Mouse (Mus musculus): ENCODE data around the gene Rpp25. TPM values are rescaled to one million over a fixed set of nuclear protein-coding genes. Genes with fewer than 3 reads are reported as not detected.

Rpp25 gene
- total RNA-seq, 1 experiment: 48.7 TPM

DNA sequence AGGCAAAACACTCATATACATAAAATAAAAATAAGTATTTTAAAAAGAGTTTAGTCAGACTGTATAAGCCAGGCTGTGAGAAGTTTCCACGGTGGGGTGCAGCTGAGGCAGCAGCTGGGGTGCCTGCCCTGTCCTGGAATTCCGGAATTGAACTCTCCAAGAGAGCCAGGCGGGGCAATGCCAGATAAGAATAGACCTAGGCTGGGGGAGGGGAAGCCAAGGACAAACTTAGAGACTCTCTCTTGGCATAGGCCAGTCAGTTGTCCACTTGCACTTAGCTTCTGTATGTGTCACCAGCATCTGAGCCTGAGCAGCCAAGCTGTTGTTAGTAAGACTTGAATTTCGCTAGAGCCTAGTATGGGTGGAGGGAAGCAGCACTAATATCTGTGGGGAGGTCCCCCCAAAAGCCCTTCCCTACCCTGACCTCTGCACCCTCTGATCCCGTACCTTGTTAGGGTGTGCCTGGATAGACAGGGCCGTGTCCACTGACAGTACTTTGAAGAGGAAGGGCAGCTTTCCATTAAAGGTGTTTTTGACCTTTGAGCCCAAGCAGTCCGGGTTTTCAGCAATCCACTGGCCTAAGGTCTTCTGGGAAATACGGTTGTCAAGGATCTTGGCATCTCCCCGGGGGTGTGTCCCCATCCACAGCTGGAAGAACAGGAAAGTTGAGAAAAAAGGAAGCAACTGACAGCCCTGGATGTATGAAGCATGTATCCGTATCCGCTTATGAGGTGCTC is 46.5 kb downstream of the Rpp25 start:
- Histone ChIP-seq H3K9ac (ENCODE audit: insufficient read depth, low read depth, low read length, poor library complexity, severe bottlenecking) (no peak overlapping the region), H3K4me3 (ENCODE audit: insufficient read depth in 1 of 2, low read depth in 1 of 2, low read length in 2 of 2, poor library complexity in 1 of 2, severe bottlenecking in 1 of 2) (no peak overlapping the region), H3K4me1 (ENCODE audit: control insufficient read depth in 2 of 2, insufficient read depth in 2 of 2, low read length in 2 of 2, poor library complexity in 1 of 2) (peaks cover 7 to 22% of the 10 kb centered on the region in 2 experiments; a peak in 3 of 4 replicates), H3K36me3 (ENCODE audit: control insufficient read depth, insufficient read depth, low read length, poor library complexity, severe bottlenecking) (0 out of 2 replicates have a peak, but pooled peaks cover 5% of the 10 kb centered on the region), H3K27ac (ENCODE audit: insufficient read depth, low read depth, low read length, poor library complexity, severe bottlenecking) (no peak overlapping the region), H3K9me3 (ENCODE audit: control insufficient read depth, insufficient read depth, low read depth, low read length) (no peaks in the 10 kb centered on the region; the same call in 1 of the 2 replicates)
- no peak for DNase-seq (ENCODE audit: low read depth, low spot score)
- TF ChIP-seq ZC3H11A (IDR thresholded peaks at IDR 0.05; ENCODE audit: borderline replicate concordance, low read depth, low read length): no peak
- in situ Hi-C loops (cut with MboI; ENCODE audit: low sequenced_read_pairs in 2 of 2, unreplicated experiment in 2 of 2): no loop called here

DNA sequence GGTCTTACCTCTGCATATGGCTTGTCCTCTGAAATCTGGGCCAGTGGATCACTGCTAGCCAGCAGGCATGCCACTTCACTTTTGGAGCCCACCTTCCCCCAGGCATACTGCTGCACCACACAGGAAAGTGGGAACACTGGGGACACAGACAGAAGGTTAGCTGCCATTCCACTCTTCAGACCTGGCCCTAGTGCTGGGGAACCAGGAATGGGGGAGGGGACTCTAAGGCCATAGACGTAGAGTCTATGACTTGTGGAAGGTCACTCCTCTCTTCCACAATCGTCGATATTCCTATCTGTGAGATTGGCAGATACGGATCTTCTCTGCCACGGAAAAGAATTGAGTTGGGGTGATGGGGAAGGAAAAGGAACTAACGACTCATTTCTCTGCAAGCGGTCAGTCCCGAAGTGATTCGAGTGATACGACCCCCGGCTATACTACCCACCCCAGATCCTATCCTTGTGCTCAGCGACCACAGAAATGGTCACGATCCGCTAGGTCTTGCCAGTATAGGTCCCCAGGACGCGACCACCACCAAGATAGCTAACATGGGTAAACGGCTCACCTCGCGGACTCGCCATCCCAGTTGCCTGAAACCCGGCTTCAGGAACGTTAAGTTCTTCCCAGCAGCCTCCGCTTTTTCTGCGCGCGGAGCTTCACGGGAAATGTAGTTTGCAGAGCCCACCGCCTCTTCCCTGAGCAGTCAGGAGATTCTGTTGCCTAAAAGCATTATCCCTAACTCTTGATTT is 48.5 kb downstream of the Rpp25 start, which contains the start of gene Mpi:
TSS of gene Mpi (minus strand) at position 625 of the 749 bp plus-strand sequence.
- in situ Hi-C loops (cut with MboI; ENCODE audit: low sequenced_read_pairs in 2 of 2, unreplicated experiment in 2 of 2): no loop called here
- no peaks in the 10 kb centered on the region; the same call in 1 of the 2 replicates for H3K9me3 ChIP-seq (ENCODE audit: control insufficient read depth, insufficient read depth, low read depth, low read length)
- peak within 1 kb of the TSS; percentile 71 to 77 for H3K4me3 ChIP-seq (ENCODE audit: insufficient read depth in 1 of 2, low read depth in 1 of 2, low read length in 2 of 2, poor library complexity in 1 of 2, severe bottlenecking in 1 of 2)
- 0 out of 2 replicates have a peak, but pooled peaks cover 3% of the 10 kb centered on the region for H3K36me3 ChIP-seq (ENCODE audit: control insufficient read depth, insufficient read depth, low read length, poor library complexity, severe bottlenecking)
- H3K4me1 ChIP-seq (ENCODE audit: control insufficient read depth in 2 of 2, insufficient read depth in 2 of 2, low read length in 2 of 2, poor library complexity in 1 of 2): peaks cover 6 to 20% of the 10 kb centered on the region in 2 experiments; a peak in 3 of 4 replicates
- H3K27ac ChIP-seq (ENCODE audit: insufficient read depth, low read depth, low read length, poor library complexity, severe bottlenecking): no peak within 1 kb of the TSS
- peak within 1 kb of the TSS; percentile 69; the same call in 1 of the 2 replicates for H3K9ac ChIP-seq (ENCODE audit: insufficient read depth, low read depth, low read length, poor library complexity, severe bottlenecking)
- DNase-seq (ENCODE audit: low read depth, low spot score): no peak
- TF ChIP-seq HCFC1 (IDR thresholded peaks at IDR 0.05; ENCODE audit: borderline replicate concordance, insufficient read depth, low read length) (peak; percentile 91), ZC3H11A (IDR thresholded peaks at IDR 0.05; ENCODE audit: borderline replicate concordance, low read depth, low read length) (no peak), MAFK (IDR thresholded peaks at IDR 0.05; ENCODE audit: insufficient read depth, low read depth, low read length) (no peak)

DNA sequence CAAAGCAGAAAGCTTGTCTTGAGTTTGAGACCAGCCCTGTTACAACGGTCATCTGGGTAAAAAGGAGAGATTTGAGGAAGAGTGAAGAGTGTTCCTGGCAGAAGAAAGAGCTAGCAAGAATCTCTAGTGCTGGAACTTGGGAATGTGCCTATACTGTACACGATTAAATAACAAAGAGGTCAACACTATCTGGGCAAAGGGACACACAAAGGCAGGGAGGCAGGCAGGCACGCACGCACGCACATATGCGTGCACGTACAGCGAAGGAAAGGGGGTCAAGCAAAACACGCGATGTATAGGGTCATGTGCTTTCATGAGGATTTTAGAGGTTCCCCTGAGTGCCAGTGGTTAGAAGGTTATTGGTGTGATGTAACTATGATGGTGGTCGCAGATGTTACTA is 49.3 kb downstream of the Rpp25 start:
- no peaks in the 10 kb centered on the region; the same call in 1 of the 2 replicates for H3K9me3 ChIP-seq (ENCODE audit: control insufficient read depth, insufficient read depth, low read depth, low read length)
- DNase-seq (ENCODE audit: low read depth, low spot score): no peak
- in situ Hi-C loops (cut with MboI; ENCODE audit: low sequenced_read_pairs in 2 of 2, unreplicated experiment in 2 of 2): no loop called here
- 0 out of 2 replicates have a peak, but pooled peaks cover 3% of the 10 kb centered on the region for H3K36me3 ChIP-seq (ENCODE audit: control insufficient read depth, insufficient read depth, low read length, poor library complexity, severe bottlenecking)
- no peak overlapping the region for H3K9ac ChIP-seq (ENCODE audit: insufficient read depth, low read depth, low read length, poor library complexity, severe bottlenecking)
- TF ChIP-seq ZC3H11A (IDR thresholded peaks at IDR 0.05; ENCODE audit: borderline replicate concordance, low read depth, low read length) (no peak), CHD2 (IDR thresholded peaks at IDR 0.05; ENCODE audit: low read depth, low read length) (no peak)
- H3K27ac ChIP-seq (ENCODE audit: insufficient read depth, low read depth, low read length, poor library complexity, severe bottlenecking): no peak overlapping the region
- H3K4me3 ChIP-seq (ENCODE audit: insufficient read depth in 1 of 2, low read depth in 1 of 2, low read length in 2 of 2, poor library complexity in 1 of 2, severe bottlenecking in 1 of 2): no peak overlapping the region
- H3K4me1 ChIP-seq (ENCODE audit: control insufficient read depth in 2 of 2, insufficient read depth in 2 of 2, low read length in 2 of 2, poor library complexity in 1 of 2): peaks cover 6 to 17% of the 10 kb centered on the region in 2 experiments; a peak in 3 of 4 replicates

DNA sequence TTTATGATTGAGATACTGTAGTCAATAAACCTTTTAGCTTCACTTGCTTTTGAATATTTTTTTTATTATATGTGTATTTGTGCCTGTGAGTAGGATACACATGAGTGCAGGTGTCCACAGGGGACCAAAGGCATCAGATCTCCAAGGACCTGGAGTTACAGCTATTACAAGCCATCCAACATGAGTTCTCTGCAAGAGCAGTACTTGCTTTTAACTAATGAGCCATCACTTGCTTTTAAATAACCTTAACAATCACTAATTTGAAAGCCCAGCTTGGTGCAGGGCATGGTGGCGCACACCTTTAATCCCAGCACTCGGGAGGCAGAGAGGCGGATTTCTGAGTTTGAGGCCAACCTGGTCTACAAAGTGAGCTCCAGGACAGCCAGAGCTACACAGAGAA is 50.9 kb downstream of the Rpp25 start:
- Histone ChIP-seq H3K4me1 (ENCODE audit: control insufficient read depth in 2 of 2, insufficient read depth in 2 of 2, low read length in 2 of 2, poor library complexity in 1 of 2) (peaks cover 6 to 12% of the 10 kb centered on the region in 2 experiments; a peak in 3 of 4 replicates), H3K9ac (ENCODE audit: insufficient read depth, low read depth, low read length, poor library complexity, severe bottlenecking) (no peak overlapping the region), H3K36me3 (ENCODE audit: control insufficient read depth, insufficient read depth, low read length, poor library complexity, severe bottlenecking) (0 out of 2 replicates have a peak, but pooled peaks cover 3% of the 10 kb centered on the region), H3K9me3 (ENCODE audit: control insufficient read depth, insufficient read depth, low read depth, low read length) (no peaks in the 10 kb centered on the region; the same call in 1 of the 2 replicates), H3K27ac (ENCODE audit: insufficient read depth, low read depth, low read length, poor library complexity, severe bottlenecking) (no peak overlapping the region), H3K4me3 (ENCODE audit: insufficient read depth in 1 of 2, low read depth in 1 of 2, low read length in 2 of 2, poor library complexity in 1 of 2, severe bottlenecking in 1 of 2) (no peak overlapping the region)
- in situ Hi-C loops (cut with MboI; ENCODE audit: low sequenced_read_pairs in 2 of 2, unreplicated experiment in 2 of 2): no loop called here
- DNase-seq (ENCODE audit: low read depth, low spot score): no peak
- TF ChIP-seq ZNF384 (IDR thresholded peaks at IDR 0.05; ENCODE audit: low read depth, low read length): no peak
- no peak for TF ChIP-seq MAFK (IDR thresholded peaks at IDR 0.05; ENCODE audit: insufficient read depth, low read depth, low read length)
- TF ChIP-seq HCFC1 (IDR thresholded peaks at IDR 0.05; ENCODE audit: borderline replicate concordance, insufficient read depth, low read length): no peak
- no peak for TF ChIP-seq CHD2 (IDR thresholded peaks at IDR 0.05; ENCODE audit: low read depth, low read length)
- TF ChIP-seq ZC3H11A (IDR thresholded peaks at IDR 0.05; ENCODE audit: borderline replicate concordance, low read depth, low read length): no peak

Other genes starting within 250 kb of the Rpp25 start
- gene 1700017B05Rik, start 241.4 kb upstream of the Rpp25 start, total RNA-seq (2012; rRNA removed): 21.8 and 35.6 TPM in 2 replicates
- gene Ppcdc, start 63.9 kb upstream of the Rpp25 start, total RNA-seq (2012; rRNA removed): 41.7 and 48.5 TPM in 2 replicates
- gene Scamp5, start 36.0 kb upstream of the Rpp25 start, total RNA-seq (2012; rRNA removed): 50.4 and 67.3 TPM in 2 replicates
- 390 TPM in 2 replicates for gene Cox5a, start 17.2 kb downstream of the Rpp25 start, total RNA-seq (2012; rRNA removed)
- 10.2 and 10.8 TPM in 2 replicates for gene Fam219b, start 33.5 kb downstream of the Rpp25 start, total RNA-seq (2012; rRNA removed)
- 42.3 and 45.2 TPM in 2 replicates for gene Mpi, start 48.7 kb downstream of the Rpp25 start, total RNA-seq (2012; rRNA removed)
- 51.7 and 79.6 TPM in 2 replicates for gene Scamp2, start 56.9 kb downstream of the Rpp25 start, total RNA-seq (2012; rRNA removed)
- gene Ulk3, start 85.4 kb downstream of the Rpp25 start, total RNA-seq (2012; rRNA removed): 7.3 and 16.5 TPM in 2 replicates
- gene Cplx3, start 102.3 kb downstream of the Rpp25 start, total RNA-seq (2012; rRNA removed): not detected in 2 replicates
- gene Lman1l, start 116.7 kb downstream of the Rpp25 start, total RNA-seq (2012; rRNA removed): 0.22 TPM in 1 of 2 replicates, not detected in the other
- gene Csk, start 149.6 kb downstream of the Rpp25 start, total RNA-seq (2012; rRNA removed): 27.1 and 32.2 TPM in 2 replicates
- 0.67 and 0.69 TPM in 2 replicates for gene Cyp1a2, start 179.7 kb downstream of the Rpp25 start, total RNA-seq (2012; rRNA removed)
- 0.74 and 1.0 TPM in 2 replicates for gene Cyp1a1, start 183.9 kb downstream of the Rpp25 start, total RNA-seq (2012; rRNA removed)
- gene Edc3, start 204.5 kb downstream of the Rpp25 start, total RNA-seq (2012; rRNA removed): 10.2 TPM in 2 replicates